Mouse (Mus musculus) neural tube, embryonic 15.5 days (tissue): ENCODE results near the gene Shld1. TPM values are rescaled to one million over a fixed set of nuclear protein-coding genes. Genes with fewer than 3 reads are reported as not detected.

Source experiments
- ATAC-seq: fragments of 200-750 bp; cut with Nextera tagmentation; 2 replicates; pipeline ENCODE4 v1.8.0; 2017; ENCODE audit warnings: mild to moderate bottlenecking, moderate TSS enrichment, moderate library complexity; ENCODE audit not compliant: low FRiP score
- H3K27ac ChIP-seq: fragments of 300-500 bp; sonication (generic); replicated peaks from 2 replicates; pipeline ENCODE4 v1.5.1; 2015; ENCODE audit warnings: mild to moderate bottlenecking, inconsistent platforms
- H3K27me3 ChIP-seq: fragments of 300-500 bp; sonication (generic); replicated peaks from 2 replicates; pipeline ENCODE4 v1.6.1; 2015; ENCODE audit warnings: inconsistent platforms
- H3K36me3 ChIP-seq: fragments of 300-500 bp; sonication (generic); 2 replicates; pipeline ENCODE4 v1.6.1; 2015; ENCODE audit warnings: inconsistent platforms
- H3K4me1 ChIP-seq: fragments of 300-500 bp; sonication (generic); 2 replicates; pipeline ENCODE4 v1.6.1; 2015; ENCODE audit warnings: inconsistent platforms
- H3K4me2 ChIP-seq: fragments of 300-500 bp; sonication (generic); 2 replicates; pipeline ENCODE4 v1.6.1; 2015; ENCODE audit warnings: inconsistent platforms, mild to moderate bottlenecking, moderate library complexity
- H3K4me3 ChIP-seq: fragments of 300-500 bp; sonication (generic); replicated peaks from 2 replicates; pipeline ENCODE4 v1.5.1; 2015; ENCODE audit warnings: mild to moderate bottlenecking, inconsistent platforms
- H3K9ac ChIP-seq: fragments of 300-500 bp; sonication (generic); replicated peaks from 2 replicates; pipeline ENCODE4 v1.6.1; 2015; ENCODE audit warnings: mild to moderate bottlenecking, inconsistent platforms
- H3K9me3 ChIP-seq: fragments of 300-500 bp; sonication (generic); replicated peaks from 2 replicates; pipeline ENCODE4 v1.6.1; 2016; ENCODE audit warnings: inconsistent platforms
- WGBS: fragments of 180-500 bp; shearing (Covaris S2); methylation state at CpG from one replicate; pipeline ENCODE4 v1.1.7; 2015; ENCODE audit warnings: mixed read lengths; 5-methylcytosine and 5-hydroxymethylcytosine counted together
- polyA plus RNA-seq: library from polyadenylated mRNA; unstranded; fragments of >200 nt; fragmentation: Nextera tagmentation; extraction: Ambion mirVana; gene quantifications from 2 replicates; pipeline ENCODE4 v1.2.1, GENCODE M21; 2015

Gene Shld1
- polyA plus RNA-seq = 20.7 and 23.3 TPM in 2 replicates

- 10% methylated on average over 33 of the region's 33 CpGs for WGBS
- Histone ChIP-seq H3K4me3 (peak within 1 kb of the TSS; percentile 64), H3K27ac (peak within 1 kb of the TSS; percentile 84), H3K9me3 (no peaks in the 10 kb centered on the region), H3K4me1 (peaks cover 19% of the 10 kb centered on the region), H3K9ac (peak within 1 kb of the TSS; percentile 65), H3K36me3 (no peaks in the 10 kb centered on the region), H3K4me2 (peak within 1 kb of the TSS; percentile 58), H3K27me3 (no peaks in the 10 kb centered on the region)
- ATAC-seq = peak; percentile 96
Observed at GRCm38 (mm10) chr2:132686756-132687737, at the start of gene Shld1. Gene Shld1, plus strand, starts transcription at chr2:132686931.

GRCm38 (mm10) chr2:132638306-132638705 lies 48.4 kb upstream of the Shld1 start:
- Histone ChIP-seq H3K27ac (no peak overlapping the region), H3K4me3 (no peak overlapping the region), H3K4me1 (no peaks in the 10 kb centered on the region), H3K9me3 (no peaks in the 10 kb centered on the region), H3K4me2 (no peak overlapping the region), H3K9ac (no peak overlapping the region), H3K27me3 (no peaks in the 10 kb centered on the region), H3K36me3 (no peaks in the 10 kb centered on the region)
- 94% methylated on average over 6 of the region's 6 CpGs for WGBS
- ATAC-seq = no peak

- Histone ChIP-seq H3K36me3 (no peaks in the 10 kb centered on the region), H3K4me1 (no peaks in the 10 kb centered on the region), H3K27me3 (no peaks in the 10 kb centered on the region), H3K27ac (no peak overlapping the region), H3K4me3 (no peak overlapping the region), H3K9me3 (no peaks in the 10 kb centered on the region), H3K9ac (no peak overlapping the region), H3K4me2 (no peak overlapping the region)
- WGBS = 83% methylated on average over 7 of the region's 7 CpGs
- no peak for ATAC-seq
Observed at GRCm38 (mm10) chr2:132639337-132639736, 47.4 kb upstream of the Shld1 start.

GRCm38 (mm10) chr2:132641196-132641595 lies 45.5 kb upstream of the Shld1 start:
- no peak overlapping the region for H3K27ac ChIP-seq
- ATAC-seq = no peak
- H3K27me3 ChIP-seq = no peaks in the 10 kb centered on the region
- WGBS = 77% methylated on average over 3 of the region's 3 CpGs
- H3K9ac ChIP-seq = no peak overlapping the region
- no peaks in the 10 kb centered on the region for H3K9me3 ChIP-seq
- no peak overlapping the region for H3K4me2 ChIP-seq
- H3K4me1 ChIP-seq = no peaks in the 10 kb centered on the region
- H3K4me3 ChIP-seq = no peak overlapping the region
- no peaks in the 10 kb centered on the region for H3K36me3 ChIP-seq

GRCm38 (mm10) chr2:132643161-132643560 lies 43.6 kb upstream of the Shld1 start:
- WGBS = 88% methylated on average over 4 of the region's 4 CpGs
- ATAC-seq = no peak
- Histone ChIP-seq H3K9ac (no peak overlapping the region), H3K9me3 (no peaks in the 10 kb centered on the region), H3K36me3 (no peaks in the 10 kb centered on the region), H3K4me1 (no peaks in the 10 kb centered on the region), H3K4me2 (no peak overlapping the region), H3K27ac (no peak overlapping the region), H3K27me3 (no peaks in the 10 kb centered on the region), H3K4me3 (no peak overlapping the region)

DNA sequence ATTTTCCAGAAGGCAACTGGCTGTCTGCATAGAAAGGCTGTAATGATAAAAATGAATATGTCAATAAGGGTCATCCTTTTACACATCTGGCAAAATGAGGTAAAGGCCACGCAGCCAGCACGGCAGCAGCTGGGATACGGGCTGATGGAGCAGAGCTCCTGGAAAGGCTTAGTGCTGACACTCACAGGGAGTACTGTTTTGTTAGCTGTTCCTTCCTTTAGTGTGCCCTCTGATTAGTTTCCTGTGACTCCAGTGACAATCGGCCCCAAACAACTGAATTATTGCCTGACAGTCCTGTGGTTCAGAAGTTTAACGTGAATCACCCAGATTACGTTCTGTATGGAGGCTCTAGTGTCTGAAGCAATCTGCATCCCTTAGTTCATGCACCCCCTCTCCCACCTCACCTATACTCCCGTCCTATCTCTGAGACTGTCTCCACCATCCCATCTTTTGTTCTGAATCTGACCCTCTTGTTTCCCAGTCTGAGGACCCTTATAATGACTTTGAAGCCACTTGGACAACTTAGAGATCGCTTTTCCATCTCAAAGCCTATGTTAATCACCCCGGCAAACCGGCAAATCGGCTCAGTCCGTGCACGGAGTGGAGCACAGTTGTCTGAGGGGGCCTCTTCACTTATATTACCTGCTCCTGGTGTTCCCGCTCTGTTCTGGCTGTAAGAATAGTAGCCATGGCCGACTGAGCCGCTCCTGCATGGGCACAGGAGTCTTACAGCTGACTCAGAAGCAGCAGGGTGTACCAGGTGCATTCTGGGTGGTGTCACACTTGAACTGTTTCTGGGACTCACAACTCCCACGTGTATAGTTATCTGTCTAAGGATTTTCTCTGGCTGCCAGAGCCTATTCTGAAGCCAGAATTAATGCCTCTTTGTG lies 39.6 kb upstream of the Shld1 start:
- H3K27me3 ChIP-seq = no peaks in the 10 kb centered on the region
- H3K4me3 ChIP-seq = no peak overlapping the region
- no peak overlapping the region for H3K9ac ChIP-seq
- H3K4me1 ChIP-seq = no peaks in the 10 kb centered on the region
- ATAC-seq = no peak
- no peak overlapping the region for H3K4me2 ChIP-seq
- no peaks in the 10 kb centered on the region for H3K36me3 ChIP-seq
- 59% methylated on average over 17 of the region's 17 CpGs for WGBS
- no peak overlapping the region for H3K27ac ChIP-seq
- H3K9me3 ChIP-seq = no peaks in the 10 kb centered on the region

DNA sequence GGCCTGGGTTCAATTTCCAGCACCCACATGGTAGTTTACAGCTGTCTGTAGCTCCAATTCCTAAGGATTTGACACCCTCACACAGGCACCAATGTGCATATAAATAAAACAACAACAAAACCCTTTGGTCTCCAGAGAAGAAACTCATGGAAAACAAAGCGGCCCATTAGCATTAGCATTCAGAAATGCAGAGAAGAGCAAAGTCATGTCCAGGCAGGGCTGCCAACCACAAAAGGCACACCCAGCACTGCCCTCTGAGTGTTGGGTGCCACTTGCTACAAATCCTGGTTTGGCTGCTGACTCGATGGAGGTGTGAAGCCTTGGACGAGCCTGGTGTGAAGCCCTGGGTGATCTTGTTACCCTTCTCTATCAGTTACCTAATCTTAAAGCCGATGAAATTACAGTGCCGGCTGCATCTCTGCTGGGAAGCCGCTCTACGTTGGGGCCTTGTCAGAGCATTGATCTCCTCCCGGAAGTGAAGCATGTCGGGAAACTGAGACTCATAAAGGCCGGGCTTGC lies 37.3 kb upstream of the Shld1 start:
- Histone ChIP-seq H3K4me1 (no peaks in the 10 kb centered on the region), H3K27me3 (no peaks in the 10 kb centered on the region), H3K36me3 (no peaks in the 10 kb centered on the region), H3K9ac (no peak overlapping the region), H3K9me3 (no peaks in the 10 kb centered on the region), H3K4me3 (no peak overlapping the region), H3K4me2 (no peak overlapping the region), H3K27ac (no peak overlapping the region)
- 93% methylated on average over 10 of the region's 10 CpGs for WGBS
- no peak for ATAC-seq

- Histone ChIP-seq H3K9ac (no peak overlapping the region), H3K4me3 (no peak overlapping the region), H3K36me3 (no peaks in the 10 kb centered on the region), H3K27ac (no peak overlapping the region), H3K9me3 (no peaks in the 10 kb centered on the region), H3K4me1 (no peaks in the 10 kb centered on the region), H3K4me2 (no peak overlapping the region), H3K27me3 (no peaks in the 10 kb centered on the region)
- no peak for ATAC-seq
- WGBS = 85% methylated on average over 2 of the region's 2 CpGs
Observed at GRCm38 (mm10) chr2:132650546-132650945, 36.2 kb upstream of the Shld1 start.

DNA sequence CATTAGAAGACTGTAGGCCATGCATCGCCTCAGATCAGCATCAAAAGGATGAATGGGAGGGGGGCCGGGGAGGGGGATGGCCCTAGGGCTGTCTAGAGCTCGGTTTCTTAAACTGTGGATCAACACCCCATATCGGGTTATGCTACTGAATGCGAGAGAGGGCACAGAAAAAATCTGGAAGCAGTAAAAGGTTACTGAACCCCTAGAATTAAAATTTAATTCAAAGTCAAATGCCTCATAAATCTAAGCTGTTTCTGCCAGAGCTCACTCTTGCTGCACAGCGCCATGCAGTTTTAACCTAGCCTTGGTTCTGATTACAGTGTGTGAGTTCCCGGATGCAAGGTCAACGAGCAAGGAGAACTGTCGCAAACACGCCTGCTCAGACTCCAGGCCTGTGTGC lies 34.3 kb upstream of the Shld1 start:
- ATAC-seq = no peak

GRCm38 (mm10) chr2:132654834-132655495 lies 31.8 kb upstream of the Shld1 start:
- H3K9ac ChIP-seq = no peak overlapping the region
- no peaks in the 10 kb centered on the region for H3K9me3 ChIP-seq
- no peak overlapping the region for H3K4me3 ChIP-seq
- no peaks in the 10 kb centered on the region for H3K27me3 ChIP-seq
- WGBS = 87% methylated on average over 6 of the region's 6 CpGs
- H3K4me1 ChIP-seq = no peaks in the 10 kb centered on the region
- H3K27ac ChIP-seq = no peak overlapping the region
- H3K4me2 ChIP-seq = no peak overlapping the region
- no peak for ATAC-seq
- H3K36me3 ChIP-seq = no peaks in the 10 kb centered on the region

More for the DNA sequence above, 34.3 kb upstream of the Shld1 start:
- 42% methylated on average over 10 of the region's 10 CpGs for WGBS
- Histone ChIP-seq H3K9me3 (no peaks in the 10 kb centered on the region), H3K4me1 (no peaks in the 10 kb centered on the region), H3K27ac (0 out of 2 replicates have a peak overlapping the region, but pooled peaks have one; percentile 1), H3K4me3 (no peak overlapping the region), H3K9ac (no peak overlapping the region), H3K36me3 (no peaks in the 10 kb centered on the region), H3K27me3 (no peaks in the 10 kb centered on the region), H3K4me2 (no peak overlapping the region)

GRCm38 (mm10) chr2:132657186-132657585 lies 29.5 kb upstream of the Shld1 start:
- 89% methylated on average over 2 of the region's 2 CpGs for WGBS
- Histone ChIP-seq H3K4me1 (no peaks in the 10 kb centered on the region), H3K27me3 (no peaks in the 10 kb centered on the region), H3K4me2 (no peak overlapping the region), H3K9me3 (no peaks in the 10 kb centered on the region), H3K4me3 (no peak overlapping the region), H3K36me3 (no peaks in the 10 kb centered on the region), H3K27ac (no peak overlapping the region), H3K9ac (no peak overlapping the region)
- no peak for ATAC-seq
